Mouse (Mus musculus): Measurements from ENCODE around the gene Gm10134. TPM values are rescaled to one million over a fixed set of nuclear protein-coding genes. Genes with fewer than 3 reads are reported as not detected.
"Not testable (repeated sequence)": the region's sequence is repeated elsewhere in the genome, so short reads cannot be mapped to it uniquely, and the experiment has no call there.

Gene Gm10134
- 1 to 10 TPM; 3.4 to 5.2 TPM for total RNA-seq (2021)
- long read RNA-seq, experiment 1, result 0 reads
- long read RNA-seq, experiment 2, result 0 reads

DNA sequence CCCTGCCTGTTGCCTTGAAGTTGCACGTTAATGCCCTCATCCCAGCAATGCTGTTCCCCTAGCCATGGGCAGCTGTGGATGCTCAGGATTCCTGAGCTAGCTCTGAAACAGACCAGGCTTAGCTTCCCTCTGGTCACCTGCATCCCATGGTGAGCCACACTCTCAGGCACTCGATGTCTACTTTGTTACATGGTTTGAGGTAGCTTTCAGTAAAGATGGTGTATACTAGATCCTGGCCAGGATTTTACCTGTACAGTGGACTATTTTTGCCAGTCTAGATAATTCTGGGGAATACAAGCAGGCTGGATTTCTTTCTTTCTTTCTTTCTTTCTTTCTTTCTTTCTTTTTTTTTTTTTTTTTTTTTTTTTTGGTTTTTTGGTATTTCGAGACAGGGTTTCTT is at the start of gene Gm10134:
Gene Gm10134, plus strand, starts transcription at position 301 of the 400 bp plus-strand sequence.
- no peak for DNase-seq (ENCODE audit: low spot score in 2 of 2)

DNA sequence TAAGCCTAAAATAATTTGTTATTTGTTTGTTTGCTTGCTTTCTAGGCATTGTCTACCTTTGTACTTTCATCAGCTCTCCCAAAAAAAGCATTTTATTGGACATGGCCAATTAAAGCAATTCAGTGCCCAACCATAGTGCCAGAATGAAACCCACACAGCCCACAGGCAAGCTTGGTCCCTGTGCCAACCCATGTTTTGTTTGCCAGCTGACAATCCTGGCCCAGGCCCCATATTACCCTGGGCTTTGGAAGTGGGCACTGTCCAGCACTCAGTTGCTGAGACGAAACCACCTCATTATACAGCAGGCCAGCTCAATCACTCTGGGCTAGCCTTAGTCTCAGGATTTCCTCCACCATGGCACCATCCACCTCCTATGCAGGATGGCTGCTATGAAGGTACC is 49.3 kb upstream of the Gm10134 start:
- DNase-seq (ENCODE audit: low spot score in 2 of 2), result no peak

DNA sequence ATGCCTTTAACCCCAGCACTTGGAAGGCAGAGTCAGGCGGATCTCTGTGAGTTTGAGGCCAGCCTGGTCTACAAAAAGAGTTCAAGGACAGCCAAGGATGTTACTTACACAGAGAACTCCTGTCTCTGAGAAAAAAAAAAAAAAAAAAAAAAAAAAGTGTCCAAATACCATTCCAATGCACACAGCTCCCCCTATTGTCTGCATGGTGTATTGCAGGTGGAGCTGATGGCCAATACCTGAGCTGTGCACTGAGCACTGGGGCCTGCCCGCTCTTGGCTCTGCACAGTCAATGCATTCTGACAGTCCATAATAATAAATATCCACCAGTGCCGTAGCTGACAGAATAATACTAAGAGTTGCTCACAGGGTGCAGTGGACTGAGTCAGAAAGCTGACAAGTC is 42.0 kb upstream of the Gm10134 start:
- no peak for DNase-seq (ENCODE audit: low spot score in 2 of 2)

DNA sequence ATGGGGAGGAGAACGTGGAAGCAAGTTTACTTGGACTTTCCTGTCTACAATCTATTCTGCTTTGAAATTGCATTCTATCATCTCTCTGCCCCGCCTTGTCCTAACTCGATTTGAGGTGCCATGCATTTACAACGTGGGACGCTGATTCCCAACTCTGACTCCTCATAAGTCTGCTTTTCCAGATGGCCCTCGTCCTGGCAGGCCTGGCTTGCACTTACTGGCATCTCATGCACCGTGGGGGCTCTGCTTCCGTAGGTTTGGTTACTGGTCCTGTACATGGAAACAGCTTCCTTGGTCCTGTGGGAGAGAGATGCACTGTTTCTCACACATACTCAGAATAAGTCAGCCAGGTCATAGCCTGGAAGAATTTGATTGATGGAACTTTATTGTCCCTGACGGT is 41.0 kb upstream of the Gm10134 start:
- no peak for DNase-seq (ENCODE audit: low spot score in 2 of 2)

DNA sequence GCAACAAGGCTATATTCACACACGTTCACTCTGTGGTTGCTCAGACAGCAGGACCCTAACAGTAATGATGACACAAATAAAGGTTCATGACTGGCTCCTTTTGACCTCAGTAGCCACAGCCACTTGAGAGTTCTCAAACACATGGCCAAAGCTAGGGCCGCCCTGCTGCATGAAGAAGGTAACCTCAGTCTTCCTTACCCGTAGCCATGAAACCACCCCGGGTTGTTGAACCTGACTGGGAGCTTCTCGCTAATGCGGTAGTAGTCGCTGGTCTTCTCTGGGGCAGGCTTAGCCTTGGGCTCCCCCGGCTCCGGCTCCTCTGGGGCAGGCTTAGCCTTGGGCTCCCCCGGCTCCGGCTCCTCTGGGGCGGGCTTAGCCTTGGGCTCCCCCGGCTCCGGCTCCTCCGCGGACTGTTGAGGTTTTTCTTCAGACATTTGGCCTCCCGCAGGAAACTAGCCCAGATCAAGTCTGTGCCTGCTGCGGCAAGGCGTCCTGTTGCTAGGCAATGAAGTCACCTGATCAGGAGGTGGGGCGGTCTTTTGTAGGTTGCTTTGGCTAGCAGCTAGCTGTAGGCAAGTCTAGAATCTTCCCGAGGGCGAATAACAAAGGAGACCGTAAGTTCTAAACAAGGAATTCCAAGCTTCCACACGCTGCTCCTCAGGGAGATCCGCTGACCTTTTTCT is 39.9 kb upstream of the Gm10134 start, which contains the start of gene 1700007K13Rik:
Gene 1700007K13Rik, minus strand, starts transcription at position 497 of the 683 bp plus-strand sequence.
- DNase-seq (ENCODE audit: low spot score in 2 of 2), result peak in 1 of 2 experiments; percentile 35

DNA sequence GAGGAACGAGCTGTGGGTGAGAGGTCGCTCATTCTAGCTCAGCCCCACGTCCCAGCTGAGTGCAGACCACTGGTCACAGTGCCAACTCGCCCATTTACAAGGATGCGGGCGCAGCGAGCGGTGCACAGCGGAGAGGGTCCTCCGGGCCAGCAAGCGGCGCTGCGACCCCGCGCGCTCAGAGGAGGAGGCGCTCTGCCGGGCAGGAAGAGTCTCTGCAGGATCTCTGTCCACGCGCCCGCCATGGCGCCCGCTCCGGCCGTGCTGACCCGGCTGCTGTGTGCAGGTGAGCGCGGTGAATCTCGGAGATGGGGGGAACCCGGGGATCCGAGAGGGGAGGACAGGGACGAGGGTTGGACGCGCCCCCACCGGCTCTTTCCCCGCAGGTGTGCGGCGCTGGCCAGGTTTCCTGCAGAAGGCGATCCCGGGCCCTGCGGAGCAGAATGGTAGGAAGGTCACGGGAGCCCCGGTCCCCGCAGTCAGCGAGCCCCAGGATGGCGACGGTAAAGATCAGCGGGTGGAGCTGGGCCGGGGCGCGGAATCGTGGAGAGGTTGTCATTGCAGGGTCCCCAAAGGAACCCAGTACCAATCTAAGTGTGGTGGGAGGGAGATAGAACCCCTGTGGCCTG is 37.9 kb upstream of the Gm10134 start, which contains the start of gene Mrps2:
Gene Mrps2, plus strand, starts transcription at position 207 of the 626 bp plus-strand sequence.
- DNase-seq (ENCODE audit: low spot score in 2 of 2), result peak; percentile 71 to 76

DNA sequence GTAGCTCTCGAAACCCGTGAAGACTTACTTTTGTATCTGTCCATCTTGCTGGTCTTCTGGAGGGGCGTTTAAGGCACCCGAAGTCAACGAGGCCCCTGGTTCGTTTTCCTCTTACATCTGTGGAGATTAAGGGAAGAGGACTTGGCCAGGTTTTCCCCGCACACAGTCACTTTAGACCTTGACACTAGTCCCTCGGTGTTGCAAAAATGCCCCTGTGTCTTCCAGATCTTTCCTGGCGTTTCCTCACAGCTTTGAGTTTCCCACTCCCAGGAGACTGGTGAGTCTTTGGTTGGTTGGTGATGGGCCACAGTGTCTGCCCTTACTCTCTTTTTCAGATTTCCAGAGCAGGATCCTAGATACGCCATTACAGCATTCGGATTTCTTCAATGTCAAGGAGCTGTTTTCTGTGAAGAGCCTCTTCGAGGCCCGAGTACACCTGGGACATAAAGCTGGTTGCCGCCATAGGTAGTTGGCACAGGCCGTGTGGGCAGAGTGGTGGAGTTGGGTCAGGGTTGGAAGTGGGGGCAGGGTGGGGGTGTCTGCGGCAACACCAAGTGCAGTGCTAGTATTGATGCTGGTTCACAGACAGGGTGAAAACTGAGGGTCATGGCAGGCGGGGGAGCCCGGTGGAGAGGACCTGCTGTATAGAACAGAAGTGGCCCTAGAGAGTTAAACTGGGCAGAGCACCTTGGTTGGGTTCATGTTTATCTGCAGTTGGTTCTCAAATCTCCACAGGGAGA is 37.2 kb upstream of the Gm10134 start:
- no peak for DNase-seq (ENCODE audit: low spot score in 2 of 2)

DNA sequence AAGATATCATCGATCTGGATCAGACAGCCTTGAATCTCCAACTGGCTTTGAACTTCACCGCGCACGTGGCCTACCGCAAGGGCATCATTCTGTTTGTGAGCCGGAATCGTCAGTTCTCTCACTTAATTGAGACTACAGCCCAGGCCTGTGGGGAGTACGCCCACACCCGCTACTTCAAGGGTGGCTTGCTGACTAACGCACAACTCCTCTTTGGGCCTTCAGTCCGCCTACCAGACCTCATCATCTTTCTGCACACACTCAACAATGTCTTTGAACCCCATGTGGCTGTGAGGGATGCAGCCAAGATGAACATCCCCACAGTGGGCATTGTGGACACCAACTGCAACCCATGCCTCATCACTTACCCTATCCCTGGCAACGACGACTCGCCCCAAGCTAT is 36.4 kb upstream of the Gm10134 start:
- no peak for DNase-seq (ENCODE audit: low spot score in 2 of 2)

DNA sequence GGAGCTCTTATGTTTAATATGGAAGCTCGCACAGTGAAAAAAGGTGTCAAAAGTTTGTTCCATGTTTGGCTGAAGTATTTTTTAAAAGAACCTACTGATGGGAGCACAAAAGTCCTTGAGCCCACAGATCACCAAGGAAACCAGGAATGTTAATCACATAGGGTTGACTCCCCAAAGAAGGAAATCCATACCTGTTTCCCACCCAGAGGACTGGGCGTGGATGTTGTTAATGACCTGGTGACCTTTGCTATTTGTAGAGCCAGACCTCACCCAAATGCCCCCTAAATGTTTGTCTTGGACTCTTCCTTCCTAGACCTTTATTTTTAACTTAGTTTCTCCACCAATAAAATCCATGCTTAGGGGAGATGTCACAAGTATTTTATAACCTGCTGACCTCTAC is 35.3 kb upstream of the Gm10134 start:
- DNase-seq (ENCODE audit: low spot score in 2 of 2), result no peak

DNA sequence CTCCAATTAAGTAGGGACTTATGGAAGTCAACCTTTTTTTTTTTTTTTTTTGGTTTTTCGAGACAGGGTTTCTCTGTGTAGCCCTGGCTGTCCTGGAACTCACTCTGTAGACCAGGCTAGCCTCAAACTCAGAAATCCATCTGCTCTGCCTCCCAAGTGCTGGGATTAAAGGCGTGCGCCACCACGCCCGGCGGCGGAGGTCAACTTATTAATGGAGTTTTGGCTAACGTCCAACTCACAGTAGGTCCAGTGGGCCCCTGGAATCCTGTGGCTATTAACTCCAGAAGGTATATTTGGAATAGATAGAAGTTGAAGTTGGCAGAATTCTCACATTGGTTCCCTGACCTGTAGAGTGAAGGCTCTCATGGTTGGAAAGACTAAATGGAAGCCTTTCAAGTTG is 33.9 kb upstream of the Gm10134 start:
- DNase-seq (ENCODE audit: low spot score in 2 of 2), result not testable (repeated sequence)

DNA sequence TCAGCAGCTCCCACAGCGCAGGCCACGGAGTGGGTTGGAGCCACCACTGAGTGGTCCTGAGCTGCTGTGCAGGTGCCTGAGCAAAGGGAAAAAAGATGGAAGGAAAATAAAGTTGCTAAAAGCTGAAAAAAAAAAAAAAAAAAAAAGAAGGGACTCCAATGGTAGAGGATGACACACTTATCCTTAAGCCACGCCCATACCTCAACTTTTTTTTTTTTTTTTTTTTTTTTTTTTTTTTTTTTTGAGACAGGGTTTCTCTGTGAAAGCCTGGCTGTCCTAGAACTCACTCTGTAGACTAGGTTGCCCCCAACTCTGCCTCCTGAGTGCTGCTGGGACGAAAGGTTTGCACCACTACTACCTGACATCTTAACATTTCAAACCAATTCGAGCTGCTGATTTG is 27.9 kb upstream of the Gm10134 start:
- not testable (repeated sequence) for DNase-seq (ENCODE audit: low spot score in 2 of 2)

DNA sequence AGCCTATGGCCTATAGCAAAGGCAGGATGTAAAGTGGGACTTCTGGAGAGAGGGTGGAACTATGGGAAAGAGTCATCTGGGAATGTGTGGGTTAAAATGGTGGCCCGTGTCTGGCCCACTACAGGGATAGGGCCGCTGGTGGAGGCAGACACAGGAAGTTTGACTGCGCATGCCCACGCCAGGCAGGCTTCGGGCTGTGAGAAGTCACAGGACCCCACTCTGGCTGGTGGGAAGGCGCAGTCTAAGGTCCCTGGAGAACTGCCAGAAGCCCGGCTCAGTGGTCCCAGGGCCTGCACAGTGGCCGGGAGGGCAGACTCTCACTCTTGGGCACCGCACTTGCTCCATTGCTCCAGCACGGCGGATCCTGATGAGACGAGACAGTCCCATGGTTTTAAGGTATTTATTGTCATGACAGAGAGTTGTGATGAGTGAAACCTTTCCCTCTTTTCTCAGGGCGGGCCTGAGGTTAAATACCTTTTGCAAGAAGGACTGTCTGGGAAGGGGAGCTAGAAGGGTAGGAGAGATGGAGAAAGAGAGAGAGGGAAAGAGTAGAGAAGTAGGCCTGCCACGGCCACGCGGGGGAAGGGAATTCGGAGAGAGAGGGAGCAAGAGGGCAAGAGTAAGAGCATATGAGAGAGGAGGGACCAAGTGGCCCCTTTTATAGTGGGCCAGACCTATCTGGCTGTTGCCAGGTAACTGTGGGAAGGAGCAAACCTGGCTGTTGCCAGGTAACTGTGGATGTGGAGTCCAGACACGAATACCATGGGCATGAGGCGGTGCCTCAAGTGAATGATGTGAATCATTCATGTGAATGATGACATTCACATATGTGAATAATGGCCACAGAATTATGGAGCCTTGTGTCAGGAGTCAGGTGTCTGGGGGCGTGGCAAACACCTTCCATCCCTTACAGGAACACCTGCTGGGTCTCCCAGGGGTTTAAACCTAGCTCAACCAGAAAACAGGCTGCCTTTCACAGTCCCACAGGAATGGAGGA is 26.4 kb upstream of the Gm10134 start:
- DNase-seq (ENCODE audit: low spot score in 2 of 2), result no peak

DNA sequence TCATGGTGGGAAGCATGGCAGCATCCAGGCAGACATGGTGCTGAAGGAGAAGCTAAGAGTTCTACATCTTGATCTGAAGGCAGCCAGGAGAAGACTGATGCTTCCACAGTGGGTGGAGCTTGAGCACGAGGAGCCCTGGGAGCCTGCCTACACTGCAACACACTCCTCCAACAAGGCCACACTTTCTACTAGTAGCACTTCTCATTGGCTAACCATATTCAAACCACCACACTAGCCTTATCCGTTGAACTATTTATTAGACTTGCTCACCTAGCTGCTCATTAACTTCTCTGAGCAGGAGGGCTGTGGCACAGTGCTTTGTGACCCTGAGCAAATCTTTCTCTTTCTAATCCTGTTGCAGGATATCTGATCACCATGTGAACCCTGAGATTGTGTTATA is 22.0 kb upstream of the Gm10134 start:
- DNase-seq (ENCODE audit: low spot score in 2 of 2), result no peak

DNA sequence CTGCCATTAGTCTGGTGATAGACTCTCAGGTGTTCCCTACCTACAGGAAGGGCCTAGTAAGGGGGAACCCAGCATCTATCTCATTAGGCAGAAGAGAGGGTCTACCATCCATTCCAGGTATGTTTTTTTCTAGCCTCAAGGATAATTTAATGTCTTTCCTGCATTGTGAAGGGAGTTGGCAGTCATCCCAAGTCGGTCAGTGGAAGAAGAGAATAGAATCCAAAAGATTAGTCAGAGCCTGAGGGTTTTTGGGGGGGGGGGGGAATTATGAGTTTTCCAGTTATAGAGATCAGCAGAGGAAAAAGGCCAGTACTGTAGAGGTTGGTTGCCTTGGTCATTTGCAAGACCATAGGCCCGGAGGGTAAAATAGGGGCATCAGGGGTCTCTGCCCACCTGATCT is 11.4 kb upstream of the Gm10134 start:
- no peak for DNase-seq (ENCODE audit: low spot score in 2 of 2)

DNA sequence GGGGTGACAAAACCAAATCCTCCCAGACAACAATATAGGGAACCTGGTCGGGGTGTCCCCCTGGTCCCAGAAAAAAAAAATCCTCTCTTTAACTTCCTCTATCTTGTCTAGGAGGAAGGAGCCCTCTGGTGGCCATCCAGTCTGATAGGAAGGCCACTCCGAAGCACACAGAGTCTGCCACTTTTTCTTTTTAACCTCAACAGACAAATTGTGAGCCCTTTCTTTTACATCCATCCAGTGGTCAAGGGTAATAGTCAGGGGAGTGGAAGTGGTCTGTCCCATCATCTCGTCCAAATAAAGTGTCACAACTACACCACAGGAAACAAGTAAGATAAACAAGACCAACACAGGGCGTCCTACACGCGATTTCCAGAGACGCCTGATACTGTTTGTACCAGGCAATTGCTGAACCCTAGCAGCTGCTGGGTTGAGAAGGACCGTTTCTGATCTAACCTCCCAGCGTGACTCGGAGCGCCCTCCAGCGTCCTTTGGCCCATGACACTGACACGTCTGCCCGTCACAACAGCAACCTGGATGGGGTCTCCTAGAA is 10.6 kb upstream of the Gm10134 start:
- DNase-seq (ENCODE audit: low spot score in 2 of 2), result no peak

DNA sequence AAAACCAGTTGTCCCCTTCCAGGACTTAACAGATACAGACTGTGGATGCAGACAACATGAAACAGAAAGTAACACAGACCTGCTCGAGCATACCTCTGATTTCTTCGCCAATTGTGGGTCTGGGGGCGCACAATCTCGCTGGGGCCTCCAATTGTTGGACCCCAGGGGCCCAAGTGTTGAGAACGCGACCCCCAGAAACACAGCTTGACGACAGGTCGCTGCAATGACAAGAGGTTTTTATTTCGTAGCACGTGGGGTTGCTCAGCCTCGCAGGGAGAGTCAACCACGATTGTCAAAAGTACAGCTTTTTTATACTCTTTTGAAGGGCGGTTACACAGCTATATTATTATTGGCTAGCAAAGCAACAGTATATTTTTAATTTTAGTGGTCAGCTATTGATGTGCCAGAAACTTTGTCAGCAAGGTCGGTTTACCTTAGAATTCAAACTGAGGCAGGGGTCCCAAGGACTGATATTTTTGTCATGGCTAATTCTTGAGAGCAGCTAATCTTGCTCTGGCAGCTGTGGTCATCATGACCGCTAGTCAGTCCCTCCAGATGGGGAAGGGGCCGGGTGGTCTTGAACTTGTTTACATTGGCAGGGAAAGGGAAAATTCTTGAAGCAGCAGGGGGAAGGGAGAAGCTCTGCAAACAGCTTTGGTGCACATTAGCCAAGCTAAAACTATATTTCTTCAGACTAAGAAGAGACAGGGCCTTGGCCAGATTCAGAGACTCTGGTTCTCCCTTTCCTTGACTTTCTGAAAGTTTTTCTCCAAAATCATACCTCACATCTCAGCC is 9.9 kb upstream of the Gm10134 start:
- no peak for DNase-seq (ENCODE audit: low spot score in 2 of 2)

DNA sequence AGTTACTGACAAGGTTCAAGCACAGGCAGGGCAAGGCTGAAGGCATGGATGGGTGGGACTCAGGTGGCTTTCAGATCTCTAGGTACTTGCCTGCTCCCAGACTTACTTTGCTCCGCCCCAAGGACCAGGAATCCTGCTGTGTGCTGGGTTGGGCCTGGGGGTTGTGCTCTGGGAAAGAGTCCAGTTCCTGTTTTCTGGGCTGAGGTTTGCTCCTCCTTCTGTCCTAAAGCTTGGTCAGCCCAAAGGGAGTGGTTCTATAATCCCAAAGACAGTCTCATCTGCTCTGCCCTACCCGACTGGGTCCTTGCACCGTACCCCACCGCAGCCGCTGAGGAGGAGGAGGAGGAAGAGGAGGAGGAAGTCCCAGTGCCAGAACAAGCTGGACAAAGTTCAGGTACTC is 9.2 kb upstream of the Gm10134 start, which contains the start of gene Gbgt1:
Gene Gbgt1, plus strand, starts transcription at position 221 of the 400 bp plus-strand sequence.
- no peak for DNase-seq (ENCODE audit: low spot score in 2 of 2)

DNA sequence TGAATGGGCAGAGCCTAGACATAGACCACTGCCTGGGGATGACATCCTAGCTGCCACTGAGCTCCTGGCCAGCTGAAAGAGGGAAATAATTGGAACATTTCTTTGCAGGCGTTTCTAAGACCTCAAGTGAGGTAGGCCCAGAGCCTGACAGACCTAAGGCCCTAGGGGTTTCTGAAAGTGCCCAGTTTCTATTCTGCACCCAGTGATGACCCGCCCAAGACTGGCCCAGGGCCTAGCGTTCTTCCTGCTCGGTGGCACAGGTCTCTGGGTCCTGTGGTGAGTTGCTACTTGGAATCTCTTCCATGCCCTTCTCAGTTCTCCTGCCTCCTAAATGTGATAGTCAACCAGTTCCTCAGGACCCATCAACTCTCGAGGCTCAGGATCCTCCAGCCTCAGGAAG is 8.3 kb upstream of the Gm10134 start:
- no peak for DNase-seq (ENCODE audit: low spot score in 2 of 2)

DNA sequence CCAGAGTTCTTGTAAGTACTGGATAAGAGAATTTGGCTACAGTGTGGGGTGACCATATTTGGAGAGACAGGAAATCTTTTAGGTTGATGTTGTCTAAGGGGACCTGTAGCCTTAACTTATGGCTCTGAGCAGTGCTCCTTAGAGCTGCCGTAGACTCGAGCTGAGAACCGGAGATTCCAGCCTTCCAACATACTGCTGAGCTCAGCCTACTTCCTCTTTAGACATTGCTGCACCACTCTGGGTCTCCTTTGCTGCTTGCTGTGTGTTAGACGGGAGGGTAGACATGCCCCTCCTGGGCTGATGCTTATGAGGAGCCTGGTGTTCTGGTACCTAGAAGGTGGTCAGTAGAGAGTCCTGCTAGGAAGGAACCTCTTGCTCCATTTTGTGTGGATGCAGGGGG is 7.5 kb upstream of the Gm10134 start:
- DNase-seq (ENCODE audit: low spot score in 2 of 2), result no peak

DNA sequence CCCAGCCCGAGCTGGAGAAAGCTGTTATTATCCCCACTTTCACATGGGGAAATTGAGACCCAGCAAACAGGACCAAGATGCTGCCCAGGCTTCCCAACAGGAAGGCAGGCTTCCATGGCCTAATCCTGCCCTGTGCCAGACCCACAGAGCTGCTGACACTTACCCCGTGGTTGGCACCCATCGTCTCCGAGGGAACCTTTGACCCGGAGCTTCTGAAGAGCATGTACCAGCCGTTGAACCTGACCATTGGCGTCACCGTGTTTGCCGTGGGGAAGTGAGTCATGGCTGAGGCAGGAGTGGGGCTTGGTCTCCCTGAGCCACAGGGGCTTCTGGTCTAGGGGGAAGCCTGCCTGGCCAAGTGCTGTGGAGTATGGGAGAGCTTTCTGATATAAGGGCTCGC is 2.9 kb upstream of the Gm10134 start:
- no peak for DNase-seq (ENCODE audit: low spot score in 2 of 2)

All from adrenal gland, postnatal 4 days (tissue).